Mouse (Mus musculus) thymus, adult 2 months (tissue): Measurements from ENCODE around the gene Sdsl. TPM values are rescaled to one million over a fixed set of nuclear protein-coding genes. Genes with fewer than 3 reads are reported as not detected.

ENCODE experiments used
- DNase-seq: peaks from one replicate; pipeline ENCODE4 v3.0.0; 2021
- H3K27ac ChIP-seq: fragments of 200-500 bp; 2 replicates; pipeline ENCODE4 v1.5.1; 2012; ENCODE audit warnings: low read length, control low read depth; ENCODE audit not compliant: control insufficient read depth, insufficient read depth
- H3K27me3 ChIP-seq: fragments of 200-500 bp; 2 replicates; pipeline ENCODE4 v1.6.1; 2012; ENCODE audit warnings: mild to moderate bottlenecking, low read length, moderate library complexity, mixed read lengths; ENCODE audit not compliant: control insufficient read depth, insufficient read depth
- H3K36me3 ChIP-seq: fragments of 200-500 bp; 2 replicates; pipeline ENCODE4 v1.6.1; 2012; ENCODE audit warnings: mild to moderate bottlenecking, low read length, moderate library complexity; ENCODE audit not compliant: control insufficient read depth, insufficient read depth
- H3K4me1 ChIP-seq: fragments of 200-500 bp; replicated peaks from 2 replicates; pipeline ENCODE4 v1.6.1; 2012; ENCODE audit warnings: low read length; ENCODE audit not compliant: control insufficient read depth, insufficient read depth
- H3K4me3 ChIP-seq: fragments of 200-500 bp; 2 replicates; pipeline ENCODE4 v1.5.1; 2012; ENCODE audit warnings: mild to moderate bottlenecking, low read length, control low read depth, moderate library complexity; ENCODE audit not compliant: control insufficient read depth, insufficient read depth
- CTCF ChIP-seq: fragments of 200-500 bp; IDR thresholded peaks from 2 replicates; pipeline ENCODE4 v1.5.1; 2012; ENCODE audit warnings: mild to moderate bottlenecking, control low read depth, low read length, moderate library complexity, borderline replicate concordance; ENCODE audit not compliant: control insufficient read depth, poor library complexity, insufficient read depth; ENCODE audit errors: extremely low read depth
- POLR2A ChIP-seq: fragments of 200-500 bp; IDR thresholded peaks from 2 replicates; pipeline ENCODE4 v1.6.1; 2012; ENCODE audit warnings: mild to moderate bottlenecking, low read length, control low read depth, moderate library complexity; ENCODE audit not compliant: control insufficient read depth, poor library complexity, insufficient read depth; ENCODE audit errors: extremely low read depth
- WGBS: fragments of 180-500 bp; shearing (Covaris S2); methylation state at CpG from one replicate; pipeline ENCODE4 v1.1.7; 2018; 5-methylcytosine and 5-hydroxymethylcytosine counted together
- polyA plus RNA-seq: library from polyadenylated mRNA; depleted of rRNA; stranded (reverse); fragments of >200 nt; gene quantifications from 2 replicates; pipeline ENCODE4 v1.2.3, GENCODE M21; 2012

Sdsl gene
- polyA plus RNA-seq, 1 experiment: 2.5 TPM

DNA sequence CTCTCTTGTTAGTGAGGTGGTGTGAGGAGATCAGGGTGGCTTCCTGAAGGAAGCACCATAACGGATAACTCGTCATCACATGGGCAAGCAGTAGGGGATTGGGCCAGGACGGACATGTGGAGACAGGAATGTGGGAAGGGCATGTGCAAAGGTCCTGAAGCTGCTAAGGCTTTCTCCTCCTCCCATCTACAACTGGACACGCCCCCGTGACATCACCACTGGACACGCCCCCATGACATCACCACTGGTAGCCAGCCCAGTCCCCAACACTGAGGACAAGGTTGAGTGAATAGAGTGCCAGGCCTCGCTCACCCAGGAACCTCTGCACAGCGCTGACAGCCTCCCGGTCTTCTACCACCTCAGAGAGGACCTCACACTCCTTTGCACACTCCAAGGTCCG is 13.5 kb downstream of the Sdsl start:
- no peak for TF ChIP-seq CTCF
- TF ChIP-seq POLR2A: no peak
- no peak overlapping the region for H3K4me3 ChIP-seq
- WGBS: 81% methylated on average over 10 of the region's 10 CpGs
- no peaks in the 10 kb centered on the region for H3K36me3 ChIP-seq
- no peak for DNase-seq
- H3K27me3 ChIP-seq: no peaks in the 10 kb centered on the region
- H3K4me1 ChIP-seq: no peaks in the 10 kb centered on the region
- no peak overlapping the region for H3K27ac ChIP-seq

DNA sequence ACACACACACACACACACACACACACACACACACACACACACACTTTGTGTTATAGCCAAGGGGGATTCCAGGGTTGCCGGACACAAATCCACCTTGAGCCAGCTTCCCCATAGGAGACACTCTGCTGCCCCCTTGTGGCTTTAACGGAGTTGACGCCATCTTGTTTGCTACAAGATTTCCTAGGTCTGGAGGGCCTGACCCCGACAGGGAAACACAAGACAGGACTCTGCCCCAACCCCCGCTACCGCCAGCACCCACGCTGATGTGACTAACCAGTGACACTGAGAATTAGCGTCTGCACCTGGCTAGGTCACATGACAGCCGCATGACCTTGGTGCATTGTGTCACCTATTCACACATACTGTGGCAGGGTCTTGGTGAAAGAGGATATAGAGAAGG is 15.0 kb downstream of the Sdsl start:
- no peaks in the 10 kb centered on the region for H3K4me1 ChIP-seq
- TF ChIP-seq POLR2A: no peak
- TF ChIP-seq CTCF: peak; percentile 47; the same call in 1 of the 2 replicates
- no peak overlapping the region for H3K27ac ChIP-seq
- peak; percentile 40 for DNase-seq
- no peaks in the 10 kb centered on the region for H3K36me3 ChIP-seq
- H3K4me3 ChIP-seq: no peak overlapping the region
- no peaks in the 10 kb centered on the region for H3K27me3 ChIP-seq
- 13% methylated on average over 9 of the region's 9 CpGs for WGBS

- Histone ChIP-seq H3K36me3 (no peaks in the 10 kb centered on the region), H3K27me3 (no peaks in the 10 kb centered on the region), H3K4me3 (no peak overlapping the region), H3K27ac (no peak overlapping the region), H3K4me1 (no peaks in the 10 kb centered on the region)
- 58% methylated on average over 7 of the region's 7 CpGs for WGBS
- TF ChIP-seq CTCF (no peak), POLR2A (no peak)
- DNase-seq: no peak
These were observed 15.6 kb downstream of the Sdsl start for GRCm38 (mm10) chr5:120456841-120457554.

GRCm38 (mm10) chr5:120456253-120456652 is 16.4 kb downstream of the Sdsl start:
- H3K36me3 ChIP-seq: no peaks in the 10 kb centered on the region
- H3K4me3 ChIP-seq: no peak overlapping the region
- H3K4me1 ChIP-seq: no peaks in the 10 kb centered on the region
- WGBS: 3% methylated on average over 1 of the region's 1 CpGs
- no peak for TF ChIP-seq POLR2A
- TF ChIP-seq CTCF: no peak
- H3K27ac ChIP-seq: no peak overlapping the region
- DNase-seq: no peak
- H3K27me3 ChIP-seq: no peaks in the 10 kb centered on the region

DNA sequence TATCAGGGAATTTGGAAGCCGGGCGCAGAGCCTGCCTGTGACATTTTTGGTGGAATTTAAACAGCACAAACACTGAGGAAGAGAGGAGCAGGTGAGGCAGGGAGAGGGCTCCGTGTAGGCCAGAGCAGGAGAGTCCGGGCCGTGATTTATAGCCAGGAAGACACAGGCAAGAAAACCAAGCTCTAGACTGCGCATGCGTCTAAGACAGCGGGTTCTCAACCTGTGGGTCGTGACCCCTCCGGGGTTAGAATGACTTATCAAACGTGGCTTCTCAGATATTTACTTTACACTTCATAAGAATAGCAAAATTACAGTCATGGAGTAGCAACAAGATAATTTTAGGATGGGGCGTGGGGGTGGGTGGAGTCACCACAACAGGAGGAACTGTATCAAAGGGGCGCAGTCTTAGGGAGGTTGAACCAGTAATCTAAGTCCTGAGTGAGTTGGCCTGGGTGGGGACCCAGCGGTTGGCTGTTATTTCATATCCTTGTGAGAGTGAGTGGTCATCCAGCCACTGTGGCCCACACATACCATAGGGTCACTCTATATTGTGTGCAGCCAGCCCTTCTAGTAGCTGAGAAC is 17.8 kb downstream of the Sdsl start:
- H3K4me1 ChIP-seq: no peaks in the 10 kb centered on the region
- WGBS: 59% methylated on average over 14 of the region's 14 CpGs
- no peak overlapping the region for H3K27ac ChIP-seq
- H3K27me3 ChIP-seq: no peaks in the 10 kb centered on the region
- TF ChIP-seq CTCF (no peak), POLR2A (no peak)
- H3K4me3 ChIP-seq: no peak overlapping the region
- no peak for DNase-seq
- H3K36me3 ChIP-seq: no peaks in the 10 kb centered on the region

GRCm38 (mm10) chr5:120447305-120447704 is 25.3 kb downstream of the Sdsl start:
- Histone ChIP-seq H3K27me3 (no peaks in the 10 kb centered on the region; the same call in 1 of the 2 replicates), H3K27ac (no peak overlapping the region), H3K4me1 (no peaks in the 10 kb centered on the region), H3K4me3 (no peak overlapping the region), H3K36me3 (no peaks in the 10 kb centered on the region)
- DNase-seq: no peak
- WGBS: 38% methylated on average over 13 of the region's 13 CpGs
- TF ChIP-seq CTCF (no peak), POLR2A (no peak)
